Mouse (Mus musculus) limb, embryonic 13.5 days (tissue): ENCODE results near the gene Scamp4. TPM values are rescaled to one million over a fixed set of nuclear protein-coding genes. Genes with fewer than 3 reads are reported as not detected.
"Not testable (repeated sequence)": the region's sequence is repeated elsewhere in the genome, so short reads cannot be mapped to it uniquely, and the experiment has no call there.

Experiments
- ATAC-seq: fragments of 200-750 bp; cut with Nextera tagmentation; 2 replicates; pipeline ENCODE4 v1.8.0; 2017; ENCODE audit warnings: low read depth, moderate number of reproducible peaks, moderate TSS enrichment; ENCODE audit not compliant: low FRiP score
- H3K27ac ChIP-seq: fragments of 300-500 bp; sonication (generic); 2 replicates; pipeline ENCODE4 v1.5.1; 2015; ENCODE audit warnings: inconsistent platforms, mild to moderate bottlenecking, moderate library complexity
- H3K27me3 ChIP-seq: fragments of 300-500 bp; sonication (generic); 2 replicates; pipeline ENCODE4 v1.6.1; 2015; ENCODE audit warnings: mild to moderate bottlenecking, inconsistent platforms
- H3K36me3 ChIP-seq: fragments of 300-500 bp; sonication (generic); 2 replicates; pipeline ENCODE4 v1.6.1; 2015; ENCODE audit warnings: inconsistent platforms, mild to moderate bottlenecking, moderate library complexity
- H3K4me1 ChIP-seq: fragments of 300-500 bp; sonication (generic); 2 replicates; pipeline ENCODE4 v1.6.1; 2015; ENCODE audit warnings: inconsistent platforms
- H3K4me2 ChIP-seq: fragments of 300-500 bp; sonication (generic); replicated peaks from 2 replicates; pipeline ENCODE4 v1.6.1; 2015; ENCODE audit warnings: inconsistent platforms, mild to moderate bottlenecking, moderate library complexity
- H3K4me3 ChIP-seq: fragments of 300-500 bp; sonication (generic); 2 replicates; pipeline ENCODE4 v1.5.1; 2015; ENCODE audit warnings: moderate library complexity, mild to moderate bottlenecking, inconsistent platforms
- H3K9ac ChIP-seq: fragments of 300-500 bp; sonication (generic); 2 replicates; pipeline ENCODE4 v1.6.1; 2015; ENCODE audit warnings: mild to moderate bottlenecking, inconsistent platforms
- H3K9me3 ChIP-seq: fragments of 300-500 bp; sonication (generic); 2 replicates; pipeline ENCODE4 v1.6.1; 2016; ENCODE audit warnings: inconsistent platforms
- WGBS: fragments of 180-500 bp; shearing (Covaris S2); methylation state at CpG from one replicate; pipeline ENCODE4 v1.1.7; 2015; 5-methylcytosine and 5-hydroxymethylcytosine counted together
- polyA plus RNA-seq: library from polyadenylated mRNA; unstranded; fragments of >200 nt; fragmentation: Nextera tagmentation; extraction: Ambion mirVana; gene quantifications from 2 replicates; pipeline ENCODE4 v1.2.1, GENCODE M21; 2015

Scamp4 gene
- polyA plus RNA-seq, 1 experiment from 2014 or later = 92.0 TPM

GRCm38 (mm10) chr10:80604988-80605387, 2.3 kb downstream of the Scamp4 start:
- Histone ChIP-seq H3K36me3 (peaks cover 43% of the 10 kb centered on the region), H3K9me3 (no peaks in the 10 kb centered on the region), H3K9ac (no peak overlapping the region), H3K27me3 (no peaks in the 10 kb centered on the region), H3K4me3 (no peak overlapping the region), H3K27ac (no peak overlapping the region), H3K4me2 (no peak overlapping the region), H3K4me1 (peaks cover 18% of the 10 kb centered on the region)
- no peak for ATAC-seq
- 81% methylated on average over 2 of the region's 2 CpGs for WGBS

- H3K27me3 ChIP-seq, H3K9ac ChIP-seq, ATAC-seq, H3K27ac ChIP-seq, H3K4me3 ChIP-seq, H3K4me2 ChIP-seq, H3K9me3 ChIP-seq: not testable (repeated sequence)
- 88% methylated on average over 4 of the region's 4 CpGs for WGBS
- peaks cover 18% of the 10 kb centered on the region for H3K4me1 ChIP-seq
- H3K36me3 ChIP-seq = peaks cover 50% of the 10 kb centered on the region
These were observed 3.0 kb downstream of the Scamp4 start, which contains the start of gene Gm49322 for GRCm38 (mm10) chr10:80605721-80606120. Gm49322 (plus strand) TSS chr10:80606021.

GRCm38 (mm10) chr10:80606306-80606705, 3.6 kb downstream of the Scamp4 start:
- H3K36me3 ChIP-seq = peaks cover 55% of the 10 kb centered on the region
- H3K9ac ChIP-seq = no peak overlapping the region
- ATAC-seq = no peak
- no peaks in the 10 kb centered on the region for H3K27me3 ChIP-seq
- H3K4me1 ChIP-seq = peaks cover 18% of the 10 kb centered on the region
- 92% methylated on average over 23 of the region's 23 CpGs for WGBS
- no peak overlapping the region for H3K27ac ChIP-seq
- no peak overlapping the region for H3K4me3 ChIP-seq
- H3K4me2 ChIP-seq = no peak overlapping the region
- no peaks in the 10 kb centered on the region for H3K9me3 ChIP-seq

GRCm38 (mm10) chr10:80606737-80607350, 4.2 kb downstream of the Scamp4 start:
- ATAC-seq = no peak
- Histone ChIP-seq H3K4me1 (peaks cover 18% of the 10 kb centered on the region), H3K27ac (no peak overlapping the region), H3K4me3 (no peak overlapping the region), H3K9me3 (no peaks in the 10 kb centered on the region), H3K36me3 (peaks cover 60% of the 10 kb centered on the region), H3K9ac (no peak overlapping the region), H3K27me3 (no peaks in the 10 kb centered on the region), H3K4me2 (no peak overlapping the region)
- 96% methylated on average over 34 of the region's 34 CpGs for WGBS

- Histone ChIP-seq H3K9ac (peak overlapping the region; percentile 10; the same call in 1 of the 2 replicates), H3K27ac (no peak overlapping the region), H3K27me3 (no peaks in the 10 kb centered on the region), H3K9me3 (no peaks in the 10 kb centered on the region), H3K4me2 (no peak overlapping the region), H3K4me3 (no peak overlapping the region), H3K4me1 (peaks cover 12% of the 10 kb centered on the region), H3K36me3 (peaks cover 74% of the 10 kb centered on the region)
- ATAC-seq = no peak
- 93% methylated on average over 3 of the region's 3 CpGs for WGBS
These were observed 5.8 kb downstream of the Scamp4 start for GRCm38 (mm10) chr10:80608435-80608834.

GRCm38 (mm10) chr10:80609269-80609924, 6.7 kb downstream of the Scamp4 start:
- H3K9ac ChIP-seq = peak overlapping the region; percentile 10; the same call in 1 of the 2 replicates
- 91% methylated on average over 10 of the region's 10 CpGs for WGBS

GRCm38 (mm10) chr10:80610116-80610785, 7.6 kb downstream of the Scamp4 start:
- ATAC-seq = no peak
- H3K4me1 ChIP-seq = no peaks in the 10 kb centered on the region
- 93% methylated on average over 9 of the region's 9 CpGs for WGBS
- no peaks in the 10 kb centered on the region for H3K27me3 ChIP-seq
- H3K27ac ChIP-seq = no peak overlapping the region
- H3K4me2 ChIP-seq = no peak overlapping the region
- no peaks in the 10 kb centered on the region for H3K9me3 ChIP-seq
- peaks cover 92% of the 10 kb centered on the region for H3K36me3 ChIP-seq
- H3K4me3 ChIP-seq = no peak overlapping the region
- no peak overlapping the region for H3K9ac ChIP-seq

More at GRCm38 (mm10) chr10:80609269-80609924, 6.7 kb downstream of the Scamp4 start:
- Histone ChIP-seq H3K27ac (no peak overlapping the region), H3K4me3 (no peak overlapping the region), H3K4me1 (peaks cover 2% of the 10 kb centered on the region; the same call in 1 of the 2 replicates), H3K36me3 (peaks cover 83% of the 10 kb centered on the region), H3K4me2 (no peak overlapping the region), H3K9me3 (no peaks in the 10 kb centered on the region), H3K27me3 (no peaks in the 10 kb centered on the region)
- no peak for ATAC-seq

- H3K4me1 ChIP-seq = no peaks in the 10 kb centered on the region
- no peaks in the 10 kb centered on the region for H3K9me3 ChIP-seq
- no peak overlapping the region for H3K4me3 ChIP-seq
- H3K36me3 ChIP-seq = peaks cover 97% of the 10 kb centered on the region
- 77% methylated on average over 4 of the region's 4 CpGs for WGBS
- no peak for ATAC-seq
- H3K9ac ChIP-seq = no peak overlapping the region
- H3K4me2 ChIP-seq = no peak overlapping the region
- H3K27me3 ChIP-seq = no peaks in the 10 kb centered on the region
- no peak overlapping the region for H3K27ac ChIP-seq
These were observed 8.4 kb downstream of the Scamp4 start for GRCm38 (mm10) chr10:80611024-80611423.

GRCm38 (mm10) chr10:80611905-80612304, 9.2 kb downstream of the Scamp4 start:
- Histone ChIP-seq H3K27ac (no peak overlapping the region), H3K9me3 (no peaks in the 10 kb centered on the region), H3K4me1 (no peaks in the 10 kb centered on the region), H3K4me2 (no peak overlapping the region), H3K27me3 (no peaks in the 10 kb centered on the region), H3K36me3 (peaks cover 90% of the 10 kb centered on the region), H3K4me3 (no peak overlapping the region), H3K9ac (no peak overlapping the region)
- 95% methylated on average over 3 of the region's 3 CpGs for WGBS
- ATAC-seq = no peak

- WGBS = 82% methylated on average over 3 of the region's 3 CpGs
- H3K36me3 ChIP-seq = peaks cover 71% of the 10 kb centered on the region
These were observed 11.1 kb downstream of the Scamp4 start for GRCm38 (mm10) chr10:80613821-80614220.

GRCm38 (mm10) chr10:80614351-80614750, 11.7 kb downstream of the Scamp4 start:
- WGBS = 83% methylated on average over 6 of the region's 6 CpGs
- Histone ChIP-seq H3K27me3 (no peaks in the 10 kb centered on the region), H3K4me3 (no peak overlapping the region), H3K9me3 (no peaks in the 10 kb centered on the region), H3K27ac (no peak overlapping the region), H3K4me1 (no peaks in the 10 kb centered on the region), H3K4me2 (no peak overlapping the region), H3K9ac (no peak overlapping the region), H3K36me3 (peaks cover 66% of the 10 kb centered on the region)
- ATAC-seq = no peak

More at GRCm38 (mm10) chr10:80613821-80614220, 11.1 kb downstream of the Scamp4 start:
- Histone ChIP-seq H3K9me3 (no peaks in the 10 kb centered on the region), H3K27ac (no peak overlapping the region), H3K4me1 (no peaks in the 10 kb centered on the region), H3K9ac (no peak overlapping the region), H3K4me3 (no peak overlapping the region), H3K4me2 (no peak overlapping the region), H3K27me3 (no peaks in the 10 kb centered on the region)
- no peak for ATAC-seq

- Histone ChIP-seq H3K9ac (no peak overlapping the region), H3K4me2 (no peak overlapping the region), H3K4me3 (no peak overlapping the region), H3K27ac (no peak overlapping the region), H3K4me1 (peaks cover 5% of the 10 kb centered on the region), H3K36me3 (peaks cover 31% of the 10 kb centered on the region), H3K9me3 (no peaks in the 10 kb centered on the region), H3K27me3 (no peaks in the 10 kb centered on the region)
- ATAC-seq = no peak
- WGBS = 75% methylated on average over 9 of the region's 9 CpGs
These were observed 15.5 kb downstream of the Scamp4 start for GRCm38 (mm10) chr10:80618181-80618580.
